Mouse (Mus musculus) lung, adult 2 months (tissue): ENCODE data around the gene Adamts2.

Experiments used
- CTCF ChIP-seq: fragments of 200-500 bp; IDR thresholded peaks from 2 replicates; pipeline ENCODE4 v1.5.1; 2011; ENCODE audit warnings: mild to moderate bottlenecking, low read length, control low read depth; ENCODE audit not compliant: insufficient read depth
- POLR2A ChIP-seq: fragments of 200-500 bp; IDR thresholded peaks from 2 replicates; pipeline ENCODE4 v1.6.1; 2011; ENCODE audit warnings: low read depth, mild to moderate bottlenecking, control low read depth, low read length, borderline replicate concordance; ENCODE audit errors: extremely low read depth

DNA sequence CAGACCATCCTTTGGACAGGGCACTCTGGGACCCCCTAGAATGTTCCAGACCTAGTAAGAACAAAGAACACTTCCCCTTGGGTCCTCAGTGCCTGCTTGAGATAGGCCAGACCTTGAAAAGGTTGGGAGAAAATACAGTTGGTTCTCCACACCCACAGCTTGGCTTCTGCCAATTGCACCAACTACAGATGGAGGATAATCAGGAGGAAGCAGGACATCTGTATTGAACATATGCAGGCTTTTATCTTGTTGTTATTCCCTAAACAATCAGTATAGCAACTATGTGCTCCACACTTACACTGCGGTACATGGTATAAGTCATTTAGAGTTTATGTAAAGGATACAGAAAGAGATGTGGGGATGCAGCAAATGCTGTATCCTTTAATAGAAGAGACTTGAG is 169.1 kb downstream of the Adamts2 start:
- TF ChIP-seq POLR2A (no peak), CTCF (no peak)
